Mouse (Mus musculus): ENCODE measurements around the gene Fut8.
"Not testable (repeated sequence)": the region's sequence is repeated elsewhere in the genome, so short reads cannot be mapped to it uniquely, and the experiment has no call there.

Fut8 gene

DNA sequence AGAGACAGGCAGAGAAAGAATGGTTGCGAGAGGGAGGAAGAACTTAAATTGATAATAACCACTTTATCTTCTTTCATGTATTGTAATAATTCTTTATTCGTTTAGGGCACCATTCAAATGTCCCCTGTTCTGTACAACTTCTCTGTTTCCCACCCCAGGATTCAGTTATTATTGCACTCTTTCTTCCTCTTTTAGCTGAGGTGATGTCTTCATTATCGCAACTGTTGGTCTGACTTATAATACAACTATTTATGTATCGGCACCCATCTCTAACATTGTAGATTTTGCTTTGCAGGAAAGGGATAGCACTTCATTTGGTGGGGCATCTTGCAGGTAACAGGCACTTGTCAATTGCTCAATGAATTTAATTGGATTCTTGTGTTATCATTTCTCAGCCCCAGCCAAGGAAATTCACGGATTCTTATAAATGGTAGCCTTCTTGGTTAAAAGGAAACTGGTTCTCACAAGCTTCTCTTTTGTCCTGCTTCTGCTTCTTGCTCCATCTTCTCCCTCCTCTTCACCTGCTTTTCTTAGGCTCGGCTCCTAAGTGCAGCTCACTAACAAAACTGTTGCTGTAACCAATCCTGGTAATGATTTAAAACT lies 15.6 kb upstream of the Fut8 start:
- no peak for DNase-seq (ENCODE audit: low read depth, low spot score)

DNA sequence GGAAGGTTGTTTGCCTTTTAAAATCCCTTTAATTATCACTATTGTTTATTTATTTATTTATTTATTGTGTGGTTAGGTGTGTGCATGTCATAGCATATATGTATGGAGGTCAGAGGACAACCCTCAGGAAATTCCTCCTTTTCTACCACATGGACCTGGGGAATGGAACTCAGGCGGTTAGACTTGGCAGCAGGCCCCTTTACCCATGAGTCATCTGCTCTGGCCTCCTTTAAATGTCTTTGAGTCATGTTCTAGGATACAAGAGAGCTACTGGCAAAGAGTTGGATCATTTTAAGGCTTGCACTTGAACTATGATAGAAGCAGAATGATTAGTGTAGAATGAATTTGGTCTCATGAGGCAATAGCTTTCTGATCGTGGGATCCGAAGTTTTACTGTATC lies 14.3 kb upstream of the Fut8 start:
- no peak for DNase-seq (ENCODE audit: low read depth, low spot score)

DNA sequence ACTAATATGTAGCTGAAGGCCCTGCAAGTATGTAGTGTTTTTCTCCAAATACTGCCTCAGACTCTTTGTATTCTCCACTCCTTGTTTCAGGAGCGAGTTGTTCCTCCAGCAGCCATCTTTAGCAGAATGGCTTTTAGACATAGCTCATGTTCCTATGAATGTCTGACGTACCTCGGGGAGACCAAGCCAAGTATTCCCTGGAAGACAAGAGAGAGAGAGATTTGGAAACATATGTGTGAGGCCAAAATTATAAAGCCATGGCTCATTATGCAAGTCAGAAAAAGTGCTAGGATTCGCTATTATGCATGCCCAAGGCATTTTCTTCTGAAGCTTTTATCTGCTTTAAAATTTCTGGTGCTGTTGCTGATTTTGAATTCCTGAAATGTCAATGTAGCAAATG lies 13.8 kb upstream of the Fut8 start:
- DNase-seq (ENCODE audit: low read depth, low spot score) = no peak

DNA sequence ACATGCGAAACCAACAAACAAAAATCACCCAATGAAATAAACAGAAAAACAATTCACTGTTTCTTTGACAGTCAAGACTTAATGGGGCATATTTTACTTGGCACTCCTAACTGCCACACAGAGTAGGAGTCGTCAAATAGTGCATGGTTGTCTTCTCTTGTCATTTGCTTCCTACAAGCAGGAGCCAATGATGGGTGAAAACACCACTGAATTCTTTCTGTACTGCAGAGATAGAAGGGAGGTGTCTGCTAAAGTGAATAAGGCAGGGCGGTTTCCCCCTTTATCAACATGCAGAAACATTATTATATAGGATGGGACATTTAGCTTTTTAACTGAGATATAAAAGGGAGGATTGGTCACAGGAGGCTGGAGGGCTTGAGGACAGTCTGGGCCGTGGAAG lies 13.0 kb upstream of the Fut8 start:
- DNase-seq (ENCODE audit: low read depth, low spot score) = no peak

DNA sequence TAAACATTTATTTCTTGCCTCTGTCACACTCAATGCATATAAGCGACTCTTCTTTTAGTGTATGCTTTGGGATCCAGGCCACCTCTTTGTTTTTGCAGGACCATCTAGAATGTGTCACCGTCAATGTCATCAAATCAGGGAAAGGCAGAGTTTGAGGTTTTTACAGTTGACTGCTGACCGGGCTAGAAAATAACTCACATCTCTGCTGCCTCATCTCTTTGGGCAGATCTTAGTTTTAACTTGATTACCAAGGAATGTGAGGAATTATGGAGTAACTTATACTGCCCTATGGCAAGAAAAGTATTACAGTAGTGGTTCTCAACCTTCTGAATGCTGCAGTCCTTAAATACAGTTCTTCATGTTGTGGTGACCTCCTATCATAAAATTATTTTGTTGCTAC lies 12.2 kb upstream of the Fut8 start:
- DNase-seq (ENCODE audit: low read depth, low spot score) = no peak

DNA sequence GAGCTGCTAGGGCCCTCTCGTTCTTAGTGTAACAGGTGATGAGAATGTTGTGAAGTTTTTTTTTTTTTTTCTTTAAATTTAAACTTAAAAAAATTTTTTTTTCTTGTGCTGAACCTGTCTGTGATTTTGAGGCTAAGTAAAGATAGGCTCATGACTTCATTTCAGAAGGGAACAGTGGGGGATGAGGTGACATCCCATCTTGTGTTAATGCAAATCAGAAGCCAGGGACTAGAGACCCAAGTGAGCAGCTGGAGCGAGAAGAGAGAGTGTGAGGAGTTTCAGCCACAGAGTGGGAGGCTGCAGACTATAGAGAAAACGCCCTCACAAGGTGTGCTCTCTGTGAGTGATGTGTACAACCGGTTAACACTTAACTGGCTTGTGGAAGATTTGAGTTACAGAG lies 2.0 kb upstream of the Fut8 start:
- no peak for DNase-seq (ENCODE audit: low read depth, low spot score)

DNA sequence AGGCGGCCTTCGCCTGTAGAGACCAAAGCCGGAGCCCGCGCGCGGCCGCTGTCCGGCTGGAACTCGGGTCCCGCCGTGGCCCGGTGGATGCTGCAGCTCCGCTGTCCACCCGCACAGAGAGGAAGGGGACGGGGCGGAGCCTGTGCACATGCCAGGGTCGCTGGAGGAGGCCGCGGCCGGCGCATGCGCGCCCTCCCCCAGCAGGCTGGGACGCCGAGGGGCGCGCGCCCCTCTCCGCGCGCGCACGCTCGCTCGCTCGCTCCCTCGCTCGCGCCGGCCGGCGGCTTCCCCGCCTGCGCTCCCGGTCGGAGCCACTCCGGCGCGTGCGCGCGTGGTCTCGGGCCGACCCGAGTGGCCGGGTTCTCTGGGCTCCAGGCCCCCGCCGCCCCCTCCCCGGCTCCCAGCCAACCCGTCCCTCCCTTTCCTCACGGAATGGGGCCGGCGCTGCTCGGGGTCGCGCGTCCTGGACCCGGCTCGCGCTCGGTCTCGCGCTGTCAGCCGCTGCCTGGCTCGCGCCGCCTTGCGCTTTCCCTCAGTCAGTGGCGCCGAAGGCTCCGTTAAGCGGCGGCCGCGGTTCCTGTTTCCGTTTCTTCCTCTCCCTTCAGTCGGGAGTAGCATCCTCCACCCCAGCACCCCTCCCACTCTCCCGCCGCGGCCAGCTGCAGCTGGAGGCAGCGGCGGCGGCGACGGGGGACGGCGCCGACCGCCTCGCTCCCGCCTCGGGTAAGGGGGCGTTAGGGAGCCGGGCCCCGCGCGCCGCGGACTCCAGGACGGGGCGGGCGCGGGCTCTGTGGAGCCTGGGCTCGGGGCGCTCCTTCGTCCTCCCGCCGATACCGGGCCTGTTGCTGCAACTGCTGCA lies 835 bp downstream of the Fut8 start:
- peak; percentile 91 for DNase-seq (ENCODE audit: low read depth, low spot score)

DNA sequence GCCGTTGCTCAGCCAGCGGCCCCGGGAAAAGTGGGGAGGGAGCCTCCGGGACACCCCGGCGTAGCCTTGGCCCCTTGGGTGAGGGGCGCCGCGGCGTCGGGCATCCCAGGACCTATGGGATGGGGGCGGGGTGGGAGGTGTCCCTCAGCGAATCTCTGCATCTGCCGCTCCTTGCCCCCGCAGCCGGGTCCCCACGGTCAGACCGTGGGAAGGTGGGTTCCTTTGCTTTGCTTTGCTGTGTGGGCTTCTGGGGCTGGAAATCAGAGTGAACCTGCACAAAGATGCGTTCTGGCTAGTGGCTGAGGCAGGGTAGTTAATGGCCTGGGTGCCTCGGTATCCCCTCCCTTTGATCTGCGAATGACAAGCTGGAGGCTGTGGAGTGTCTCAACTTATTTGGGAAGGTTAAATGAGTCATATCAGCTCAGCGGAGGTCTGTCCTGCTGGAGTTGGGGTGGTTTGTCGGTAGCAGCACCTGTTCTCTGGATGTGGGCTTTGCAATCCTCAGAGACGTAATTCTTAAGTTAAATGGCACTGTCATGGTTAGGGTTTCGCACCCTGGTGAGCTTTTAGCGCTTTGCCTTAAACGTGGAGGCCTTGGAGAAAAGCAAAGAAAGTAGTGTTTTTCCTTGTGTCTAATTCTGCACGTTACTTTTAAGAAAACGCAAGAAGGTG lies 1.6 kb downstream of the Fut8 start:
- peak; percentile 9 for DNase-seq (ENCODE audit: low read depth, low spot score)

DNA sequence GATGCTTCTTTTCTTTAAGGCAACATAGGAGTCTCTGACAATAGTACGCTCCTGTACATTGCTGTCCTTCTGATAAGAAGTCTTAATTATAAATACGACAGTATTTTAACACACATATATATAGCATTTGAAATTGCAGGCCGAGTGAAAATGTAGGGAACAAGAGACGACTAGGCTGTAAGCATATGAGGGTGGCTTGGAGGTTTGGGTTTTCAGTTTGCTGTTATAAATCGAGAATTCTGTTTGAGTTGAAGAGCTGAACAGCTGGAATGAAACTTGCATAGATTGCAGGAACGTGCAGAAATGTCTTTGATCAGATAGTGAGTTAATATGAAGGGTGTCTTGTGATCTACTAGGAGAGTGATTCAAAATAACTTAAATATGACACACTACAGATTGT lies 2.4 kb downstream of the Fut8 start:
- no peak for DNase-seq (ENCODE audit: low read depth, low spot score)

DNA sequence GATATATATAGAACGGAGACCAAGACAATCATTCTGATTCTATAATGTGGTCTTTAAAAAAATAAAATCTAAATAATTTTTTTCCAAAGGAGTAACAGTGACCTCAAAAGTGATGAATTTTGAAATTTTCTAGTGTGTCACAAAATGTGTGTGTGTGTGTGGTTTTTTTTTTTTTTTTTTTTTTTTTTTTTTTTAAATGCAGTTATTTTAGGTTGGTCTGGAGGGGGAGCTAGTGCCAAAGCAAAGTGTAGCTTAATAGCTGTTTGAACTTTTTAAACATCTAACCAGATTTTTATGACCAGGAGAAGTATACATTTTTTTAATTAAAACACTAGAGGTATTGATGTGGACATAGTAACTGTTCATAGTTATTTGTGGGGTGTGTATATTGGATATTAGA lies 2.9 kb downstream of the Fut8 start:
- no peak for DNase-seq (ENCODE audit: low read depth, low spot score)

DNA sequence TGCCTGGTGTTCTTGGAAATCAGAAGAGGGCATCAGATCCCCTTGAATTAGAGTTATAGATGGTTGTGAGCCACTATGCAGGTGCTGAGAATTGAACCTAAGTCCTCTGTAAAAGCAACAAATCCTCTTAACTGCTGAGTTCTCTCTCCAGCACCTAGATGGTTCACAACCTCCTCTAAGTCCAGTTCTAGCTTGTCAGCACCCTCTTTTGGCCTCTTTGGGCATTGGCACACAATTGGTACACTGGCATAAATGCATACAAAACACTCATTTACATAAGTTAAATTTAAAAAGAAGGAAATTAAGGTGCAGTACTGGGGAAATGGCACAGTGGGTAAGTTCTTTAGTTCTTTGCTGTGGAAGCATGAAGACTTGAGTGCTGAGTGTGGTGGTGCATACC lies 24.7 kb downstream of the Fut8 start:
- DNase-seq (ENCODE audit: low read depth, low spot score) = no peak

DNA sequence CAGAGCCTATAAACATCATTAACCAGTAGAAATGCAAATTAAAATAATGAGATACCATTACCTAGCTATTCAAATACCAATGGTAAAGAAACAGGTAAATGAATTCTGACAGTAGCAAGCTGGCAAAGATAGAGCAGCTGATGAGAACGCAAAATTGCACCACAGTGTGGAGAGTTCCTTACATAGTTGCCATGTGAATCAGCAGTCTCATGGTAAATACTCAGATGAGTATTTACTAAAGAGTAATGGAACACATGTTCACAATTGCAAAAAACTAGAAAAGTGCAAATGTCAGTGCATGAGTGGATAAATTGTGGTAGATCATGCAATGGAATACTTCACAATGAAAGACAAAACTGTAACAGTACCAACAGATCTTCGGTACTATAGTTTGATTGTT lies 25.9 kb downstream of the Fut8 start:
- DNase-seq (ENCODE audit: low read depth, low spot score) = no peak

DNA sequence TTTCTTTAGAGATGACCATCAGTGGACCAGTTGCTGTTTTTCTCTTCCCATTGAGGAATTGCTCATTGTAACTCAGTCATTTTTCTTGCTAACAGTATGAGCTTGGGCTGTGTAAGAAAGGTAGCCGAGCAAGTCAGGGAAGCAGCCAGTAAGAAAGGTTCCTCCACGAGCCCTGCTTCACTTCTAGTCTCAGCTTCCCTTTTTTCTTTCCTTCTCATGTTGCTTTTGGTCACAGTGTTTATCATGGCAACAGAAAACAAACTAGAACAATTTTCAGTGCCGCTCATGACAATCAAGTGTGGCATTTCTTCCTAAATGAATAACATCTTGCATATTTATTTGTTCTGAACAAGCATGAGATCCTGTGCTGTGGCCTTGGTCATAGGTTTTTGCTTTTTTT lies 32.8 kb downstream of the Fut8 start:
- no peak for DNase-seq (ENCODE audit: low read depth, low spot score)

DNA sequence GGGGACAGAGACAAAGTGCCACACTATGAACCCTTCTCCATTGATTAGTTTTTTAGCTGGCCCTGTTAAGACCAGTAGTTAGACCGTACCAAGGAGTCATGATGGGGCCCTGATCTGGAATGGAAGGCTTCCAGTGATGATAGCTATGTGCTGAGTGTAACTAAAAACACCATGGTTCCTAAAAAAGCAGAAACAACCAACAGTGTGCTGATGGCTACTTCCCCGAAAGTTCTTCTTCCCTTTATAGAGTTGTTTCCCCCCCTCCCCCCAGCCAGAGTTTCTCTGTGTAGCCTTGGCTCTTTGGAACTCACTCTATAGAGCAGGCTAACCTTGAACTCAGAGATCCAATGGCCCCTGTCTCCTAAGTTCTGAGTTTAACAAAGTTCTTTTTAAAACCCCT lies 50.6 kb downstream of the Fut8 start:
- DNase-seq (ENCODE audit: low read depth, low spot score) = no peak

DNA sequence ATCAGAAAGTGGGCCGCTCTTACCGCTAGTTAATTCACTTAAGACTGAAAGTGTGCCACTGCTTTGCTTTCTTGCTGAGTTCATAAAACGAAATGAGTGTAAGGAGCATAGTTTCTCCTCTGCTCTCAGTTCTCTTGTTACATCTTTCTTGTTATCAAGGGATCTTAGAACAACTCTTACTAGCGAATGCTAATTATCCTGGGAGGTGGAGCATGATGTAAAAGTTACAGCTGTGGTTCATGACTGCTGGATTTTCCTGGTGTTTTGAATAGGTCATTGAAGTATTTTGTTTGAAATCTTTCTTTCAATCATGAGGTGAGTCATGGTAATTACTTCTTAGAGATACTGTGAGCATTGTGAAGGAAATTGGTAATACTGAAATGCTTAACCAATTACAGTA lies 53.1 kb downstream of the Fut8 start:
- DNase-seq (ENCODE audit: low read depth, low spot score) = no peak

DNA sequence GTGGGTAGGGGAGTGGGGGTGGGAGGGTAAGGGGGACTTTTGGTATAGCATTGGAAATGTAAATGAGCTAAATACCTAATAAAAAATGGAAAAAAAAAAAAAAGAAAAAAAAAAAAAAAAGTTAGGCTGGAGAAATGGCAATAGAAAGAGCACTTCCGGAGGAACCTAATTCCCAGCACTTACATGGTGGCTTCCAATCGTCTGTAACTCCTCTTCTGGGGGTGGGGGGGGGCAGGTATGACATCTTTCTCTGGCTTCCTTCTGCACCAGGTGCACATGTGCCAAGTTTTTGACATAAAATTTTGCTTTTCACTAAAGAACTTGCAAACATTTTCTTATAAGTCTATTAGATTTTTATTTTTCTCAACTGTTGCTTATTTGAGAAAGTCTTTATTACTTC lies 53.9 kb downstream of the Fut8 start:
- not testable (repeated sequence) for DNase-seq (ENCODE audit: low read depth, low spot score)

DNA sequence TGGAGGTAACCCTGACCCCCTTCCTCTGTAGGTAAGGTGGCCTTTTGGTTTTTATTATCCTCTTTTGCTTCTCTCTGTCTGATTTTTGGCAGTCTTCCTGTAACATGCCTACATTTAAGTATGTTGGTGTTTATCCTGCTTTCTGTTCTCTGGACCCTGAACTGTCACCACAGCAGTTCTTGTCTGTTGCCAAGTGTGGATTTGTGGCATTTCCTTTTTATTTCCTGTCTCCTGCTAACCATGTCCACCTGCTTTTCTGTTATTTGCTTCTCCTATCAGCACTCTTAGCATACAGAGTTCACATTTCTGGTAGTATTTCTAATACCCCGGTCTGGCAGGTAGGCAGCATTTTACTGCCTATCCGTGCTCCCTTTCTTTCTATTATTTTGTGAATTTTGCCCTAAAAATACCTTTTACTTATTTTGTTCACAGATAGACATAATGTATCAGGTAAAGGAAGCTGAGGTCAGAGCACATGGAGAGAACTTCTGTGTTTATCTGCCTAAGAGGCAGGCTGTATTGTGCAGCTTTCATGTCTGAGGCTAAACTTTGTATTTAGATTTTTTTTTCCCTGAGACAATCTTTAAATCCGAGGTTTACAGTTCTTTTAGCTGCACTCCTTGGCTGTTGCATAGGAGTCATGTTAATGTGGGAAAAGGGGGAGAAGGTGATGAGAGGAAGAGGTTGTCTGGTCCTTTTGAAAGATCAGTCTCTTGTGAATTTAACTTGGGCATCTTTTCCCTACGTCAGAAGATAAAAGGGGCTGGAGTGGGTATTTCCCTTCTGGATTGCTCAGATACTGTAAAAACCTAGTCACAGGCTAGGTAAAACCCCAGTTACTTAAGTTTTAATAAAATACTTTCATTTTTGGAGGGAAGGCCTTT lies 54.7 kb downstream of the Fut8 start:
- no peak for DNase-seq (ENCODE audit: low read depth, low spot score)

DNA sequence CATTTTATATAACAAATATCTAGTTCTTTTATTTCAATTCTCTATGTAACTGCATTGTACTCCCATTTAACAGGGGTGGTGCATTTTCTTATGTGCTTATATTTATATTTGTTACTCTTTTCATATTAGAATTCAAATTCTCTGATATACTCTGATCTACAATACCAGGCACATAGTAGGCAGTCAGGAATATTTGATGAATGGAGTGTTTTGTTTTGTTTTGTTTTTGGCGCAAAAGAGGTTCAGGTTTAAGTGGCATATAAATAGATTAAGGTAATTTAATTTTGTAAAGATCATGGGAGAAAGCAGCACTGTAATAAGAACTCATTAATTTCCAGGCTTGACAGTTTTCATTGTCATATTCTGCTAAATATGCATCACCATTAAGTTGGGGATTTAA lies 58.2 kb downstream of the Fut8 start:
- DNase-seq (ENCODE audit: low read depth, low spot score) = no peak

DNA sequence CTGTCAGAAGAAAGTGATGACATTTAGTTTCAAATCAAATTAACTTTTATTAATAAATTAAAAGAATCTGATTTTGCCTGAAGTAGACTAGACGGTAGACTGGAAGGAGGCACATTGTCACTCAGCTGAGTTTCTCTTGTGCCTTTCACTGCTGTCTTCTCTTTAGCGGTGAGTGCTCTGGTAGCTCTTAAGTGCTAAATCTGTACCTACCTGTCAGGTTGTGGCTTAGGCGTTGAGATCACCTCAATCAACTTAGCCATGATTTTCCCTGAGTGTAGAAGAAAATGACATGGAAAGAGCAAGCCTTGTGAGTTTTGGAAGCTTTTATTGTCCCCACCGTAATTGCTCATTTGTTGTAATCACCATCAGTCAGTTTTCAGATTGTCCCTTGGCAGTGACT lies 59.2 kb downstream of the Fut8 start:
- no peak for DNase-seq (ENCODE audit: low read depth, low spot score)

DNA sequence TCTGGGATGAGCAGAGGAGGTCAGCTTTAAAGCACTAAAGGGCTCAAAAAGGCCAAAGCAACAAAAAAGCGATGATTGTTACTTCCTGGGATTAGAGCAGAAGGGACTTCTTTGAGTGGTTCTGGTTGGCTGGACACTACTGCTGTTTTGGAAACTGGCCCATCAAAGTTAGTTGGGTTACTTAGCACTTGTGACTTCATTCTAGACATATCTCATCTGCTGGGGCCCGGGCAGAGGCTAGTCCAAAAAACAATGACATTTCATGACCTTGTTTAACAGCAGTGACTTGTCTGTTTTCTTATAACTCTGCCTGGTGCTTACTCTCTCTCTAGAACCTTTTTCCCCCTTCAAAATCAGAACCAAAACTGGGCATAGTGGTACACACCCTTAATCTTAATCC lies 59.9 kb downstream of the Fut8 start:
- no peak for DNase-seq (ENCODE audit: low read depth, low spot score)

DNA sequence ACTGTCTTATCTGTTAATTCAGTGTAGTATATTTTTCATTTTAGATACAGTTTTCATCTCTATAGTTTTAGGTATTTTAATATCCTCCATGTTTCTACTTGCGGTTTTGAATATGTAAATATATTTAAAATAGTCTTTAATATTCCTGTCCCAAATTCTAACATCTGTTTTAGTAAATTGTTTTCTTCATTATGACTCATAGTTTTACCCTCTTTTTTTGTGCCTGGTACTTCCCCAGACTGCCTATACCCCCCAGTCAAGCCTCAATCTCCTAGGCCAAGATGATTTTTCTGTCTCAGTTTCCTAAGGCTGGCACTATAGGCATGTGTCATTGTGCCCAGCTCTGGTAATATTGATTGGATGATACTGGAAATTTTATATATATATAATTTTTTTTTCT lies 64.1 kb downstream of the Fut8 start:
- DNase-seq (ENCODE audit: low read depth, low spot score) = no peak

DNA sequence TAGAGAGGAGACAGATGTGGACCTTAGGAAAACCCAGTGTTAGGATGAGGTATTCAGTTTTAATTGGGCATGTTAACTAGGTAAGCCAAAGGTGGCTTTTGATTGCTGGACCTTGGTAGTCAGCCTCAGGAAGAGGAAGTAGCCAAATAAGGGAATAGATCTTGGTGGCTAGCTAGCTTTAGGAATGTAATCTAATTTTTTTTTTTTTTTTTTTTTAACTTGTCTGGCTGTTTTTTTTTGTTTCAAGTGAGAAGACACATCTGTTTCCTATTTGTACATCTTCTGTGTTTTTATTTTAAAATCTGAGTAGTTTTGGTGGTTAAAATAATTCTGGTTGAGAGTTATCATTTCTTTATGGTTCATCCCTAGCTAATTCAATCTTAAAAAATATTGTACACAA lies 65.4 kb downstream of the Fut8 start:
- DNase-seq (ENCODE audit: low read depth, low spot score) = no peak

Measured in embryo, embryonic 11.5 days (tissue).